Mouse (Mus musculus) naive thymus-derived CD4-positive, alpha-beta T cell, adult 2 months (primary cell): ENCODE measurements at regions not wholly inside any gene's neighbourhood (a gene's known extent, or its start where the extent isn't known, plus 50 kb on each side); places are given as distances from the start of the nearest gene placed in this dataset.
"Not testable (repeated sequence)": the region's sequence is repeated elsewhere in the genome, so short reads cannot be mapped to it uniquely, and the experiment has no call there.

Experiments
- DNase-seq: peaks from one replicate; pipeline ENCODE4 v3.0.0-alpha.2; 2011; ENCODE audit warnings: low read depth

DNA sequence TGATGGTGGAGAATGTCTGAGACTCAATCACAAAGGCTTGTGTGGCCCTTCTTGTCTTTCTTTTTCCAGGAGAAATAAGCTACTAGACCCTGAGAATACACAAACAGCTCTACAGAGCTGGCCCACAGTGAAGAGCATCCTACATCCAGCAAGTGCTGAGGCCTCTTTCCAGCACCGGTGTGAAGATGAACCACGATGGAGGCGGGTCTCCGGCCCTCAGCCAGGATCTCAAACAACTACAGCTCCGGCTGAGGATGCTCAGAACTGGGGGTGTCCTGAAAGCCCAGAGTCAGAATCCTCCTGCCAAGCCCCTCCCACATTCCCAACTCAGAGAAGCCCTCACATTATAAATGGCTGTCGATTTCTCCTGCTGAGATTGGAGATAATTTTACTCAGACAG, 407.9 kb downstream of the Lrig3 start:
- DNase-seq: no peak

DNA sequence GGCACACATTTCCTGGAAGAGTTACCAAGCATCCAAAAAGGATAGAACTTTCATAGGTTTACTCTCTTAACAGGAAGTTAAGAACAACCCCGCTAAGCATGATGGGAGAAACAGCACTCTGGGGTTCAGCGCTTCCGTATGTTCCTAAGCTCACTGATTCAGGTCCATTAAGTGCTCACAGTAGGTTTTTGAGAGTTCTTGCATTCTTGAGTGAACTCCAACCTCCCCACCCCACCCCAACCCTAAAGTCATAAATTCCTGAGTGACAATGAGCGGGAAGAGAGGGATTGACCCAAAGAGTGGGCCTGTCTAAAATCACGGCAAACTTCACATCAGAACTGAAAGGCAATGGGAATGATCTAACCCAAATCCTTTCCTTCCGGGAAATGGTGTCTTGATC, 405.9 kb downstream of the Lrig3 start:
- no peak for DNase-seq

DNA sequence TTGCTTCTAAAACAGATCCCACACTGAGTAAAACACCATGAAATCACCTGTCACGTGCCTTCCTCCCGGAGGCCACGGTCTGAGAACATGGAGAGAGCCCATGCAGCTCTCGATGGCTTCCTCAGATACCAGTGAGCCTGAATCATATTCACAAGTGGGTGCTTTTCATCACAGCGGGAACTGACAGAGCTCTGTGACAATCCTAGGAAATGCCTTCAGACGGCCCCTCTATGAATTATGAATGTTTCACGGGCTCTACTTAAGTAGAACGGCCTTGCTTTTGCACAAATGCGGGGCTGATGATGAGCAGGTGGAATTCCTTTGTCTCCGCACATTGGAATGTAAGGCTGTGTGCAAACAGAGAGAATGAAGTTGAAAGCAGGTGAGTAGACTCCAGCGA, 383.1 kb downstream of the Lrig3 start:
- no peak for DNase-seq

DNA sequence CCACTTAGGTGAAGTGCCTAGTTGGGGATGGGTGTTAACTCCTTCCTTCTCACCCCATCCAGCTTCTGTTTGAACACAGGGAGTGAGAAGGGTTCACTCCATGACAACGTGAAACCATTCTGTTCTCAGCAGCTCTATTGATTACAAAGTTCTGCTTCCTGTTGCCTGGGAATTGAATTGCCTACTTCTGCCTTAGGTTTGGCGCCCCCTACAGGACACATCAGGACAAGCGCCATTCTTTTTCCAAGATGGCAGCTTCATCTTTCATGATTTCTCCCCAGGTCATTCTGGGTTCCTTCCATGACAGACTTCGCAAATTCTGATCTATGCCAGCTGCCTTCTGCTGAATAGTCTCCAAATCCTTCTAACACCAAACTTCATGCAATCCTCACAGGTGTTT, 371.5 kb downstream of the Lrig3 start:
- no peak for DNase-seq

DNA sequence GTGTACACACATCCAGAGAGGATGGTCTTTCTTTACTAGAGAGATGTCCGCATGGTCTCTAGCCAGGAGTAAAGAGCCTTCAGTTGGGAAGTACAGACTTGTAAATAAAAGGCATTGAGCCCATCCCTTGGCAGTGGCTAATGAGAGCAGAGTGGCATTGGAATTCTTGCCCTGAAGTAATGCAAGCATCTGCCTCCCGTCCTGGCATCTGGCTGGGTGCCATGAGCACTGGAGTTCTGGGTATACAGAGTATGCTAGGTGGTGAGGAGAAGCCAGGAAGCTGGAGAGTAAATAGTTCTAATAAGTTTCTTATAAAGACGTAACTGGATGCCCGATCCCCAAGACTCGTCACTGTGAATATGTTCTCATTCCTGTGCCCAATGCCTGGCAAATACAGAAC, 367.8 kb downstream of the Lrig3 start:
- DNase-seq: no peak

DNA sequence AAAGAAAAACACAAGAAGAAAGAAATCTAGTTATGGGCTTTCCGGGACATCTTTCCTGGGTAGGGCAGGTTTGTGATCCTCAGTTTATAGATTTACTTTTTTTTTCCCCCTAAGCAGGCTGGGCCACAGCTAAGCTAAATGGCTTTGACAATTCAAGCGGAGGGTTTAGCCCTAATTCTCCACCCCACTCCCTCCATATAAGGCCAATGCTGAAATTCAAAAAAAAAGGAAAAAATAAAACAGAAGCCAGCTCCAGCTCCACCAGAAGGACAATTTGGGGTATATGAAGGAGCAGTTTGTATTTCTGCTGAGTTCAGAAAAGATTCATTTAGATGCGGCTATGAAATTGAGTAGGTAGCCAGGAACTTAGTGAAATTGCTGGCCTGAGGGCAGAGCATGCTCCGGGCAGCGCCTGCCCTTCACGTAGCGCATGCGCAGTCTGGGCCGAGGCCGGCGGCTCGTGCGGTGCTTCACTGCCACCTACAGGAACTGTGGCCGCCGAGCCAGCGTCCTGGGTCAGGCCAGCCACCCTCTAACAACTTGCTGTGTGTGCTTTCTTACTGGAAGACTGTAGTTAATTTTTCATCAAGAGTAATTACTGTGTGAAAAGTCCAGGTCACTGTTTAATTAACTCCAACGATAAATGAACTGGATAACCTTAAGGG, 364.5 kb downstream of the Lrig3 start:
- DNase-seq: no peak

DNA sequence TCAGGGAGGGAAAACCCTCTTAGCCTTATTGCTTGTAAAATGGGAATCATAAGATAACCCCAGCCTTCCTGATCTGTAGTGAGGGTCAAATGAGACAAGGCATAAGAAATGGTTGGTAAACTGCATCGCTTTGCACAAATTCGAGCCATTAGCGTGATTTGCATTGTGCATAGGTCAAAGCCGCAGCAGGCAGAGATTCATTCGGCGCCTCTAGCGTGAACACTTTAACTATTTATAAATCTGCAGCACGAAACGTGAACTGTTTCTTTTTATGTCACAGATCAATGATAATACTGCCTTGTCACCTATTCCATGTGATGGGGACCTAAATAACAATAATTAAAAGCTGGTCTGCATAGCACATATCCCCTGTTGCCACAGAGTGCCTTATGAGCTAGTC, 354.9 kb downstream of the Lrig3 start:
- DNase-seq: no peak

DNA sequence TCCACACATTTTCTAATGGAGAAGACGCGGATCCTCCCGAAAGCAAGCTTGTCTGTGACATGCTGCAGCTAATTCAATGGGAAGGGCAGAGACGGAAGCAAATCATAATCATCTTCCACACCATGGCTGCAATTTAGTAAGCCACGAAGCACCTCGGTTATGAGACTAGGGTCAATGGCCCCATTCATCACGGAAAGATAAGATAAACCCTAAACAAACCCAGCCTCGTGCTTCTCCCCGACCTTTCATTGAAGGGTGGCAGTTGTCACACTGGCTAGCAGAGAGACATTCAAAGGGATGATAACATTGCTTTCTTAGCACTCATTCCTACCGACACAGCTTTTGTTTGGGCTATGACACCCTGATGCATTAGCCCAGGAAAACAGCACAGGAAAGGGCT, 353.8 kb downstream of the Lrig3 start:
- no peak for DNase-seq

DNA sequence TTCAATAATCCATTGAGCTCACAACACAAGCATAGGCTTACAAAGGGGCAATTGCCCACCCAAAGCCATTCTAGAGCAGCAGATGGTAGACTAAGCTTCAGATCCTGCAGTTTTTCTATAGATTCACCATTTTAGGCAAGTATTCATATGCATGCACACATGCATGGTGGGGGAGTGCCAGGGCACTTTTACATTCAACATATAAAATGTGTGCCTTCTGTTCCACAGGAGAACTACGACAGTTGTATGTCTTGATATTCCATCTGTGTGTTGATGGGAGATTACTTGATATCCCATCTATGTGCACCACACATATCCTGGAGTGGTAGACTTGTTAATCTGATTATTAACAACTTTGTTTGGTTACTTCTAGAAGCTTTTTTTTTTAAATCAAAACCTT, 334.0 kb downstream of the Lrig3 start:
- DNase-seq: no peak

DNA sequence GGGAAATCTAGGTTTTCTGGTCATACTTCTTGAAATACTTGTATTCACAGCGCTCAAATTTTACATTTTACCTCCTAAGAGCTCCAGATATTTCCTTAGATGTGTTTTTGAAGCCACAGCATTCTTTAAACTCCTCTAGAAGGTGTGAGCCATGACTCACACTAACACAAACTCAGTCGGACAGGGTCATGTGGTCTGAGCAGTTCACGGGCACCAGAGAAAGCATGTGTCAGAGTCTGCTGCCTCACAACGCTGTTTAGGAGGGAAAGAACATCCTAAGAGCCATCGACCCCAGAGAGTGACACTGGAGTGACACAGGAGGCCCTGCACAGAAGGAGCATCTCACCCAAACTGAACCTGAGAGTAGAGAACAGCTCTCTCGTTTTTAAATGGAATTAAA, 332.2 kb downstream of the Lrig3 start:
- DNase-seq: no peak

DNA sequence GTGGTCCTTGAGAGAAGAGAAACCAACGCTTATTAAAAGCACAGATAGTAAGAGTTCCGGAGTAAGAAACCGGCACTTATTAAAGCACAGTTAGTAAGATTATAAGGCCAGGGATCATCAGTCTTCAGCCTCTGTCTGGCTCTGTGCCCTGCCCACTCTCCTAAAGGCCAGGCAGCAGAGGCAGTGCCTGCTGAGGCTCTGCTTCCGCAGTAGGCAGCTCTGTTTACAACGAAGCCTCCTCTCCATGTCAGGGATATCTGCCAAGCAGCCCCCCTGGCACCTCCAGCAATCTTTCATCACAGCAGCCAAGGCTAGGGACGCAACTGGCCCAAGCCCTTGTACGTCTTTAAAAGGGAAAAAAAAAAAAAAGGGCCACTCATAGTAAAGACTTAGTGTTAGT, 329.9 kb downstream of the Lrig3 start:
- DNase-seq: no peak

DNA sequence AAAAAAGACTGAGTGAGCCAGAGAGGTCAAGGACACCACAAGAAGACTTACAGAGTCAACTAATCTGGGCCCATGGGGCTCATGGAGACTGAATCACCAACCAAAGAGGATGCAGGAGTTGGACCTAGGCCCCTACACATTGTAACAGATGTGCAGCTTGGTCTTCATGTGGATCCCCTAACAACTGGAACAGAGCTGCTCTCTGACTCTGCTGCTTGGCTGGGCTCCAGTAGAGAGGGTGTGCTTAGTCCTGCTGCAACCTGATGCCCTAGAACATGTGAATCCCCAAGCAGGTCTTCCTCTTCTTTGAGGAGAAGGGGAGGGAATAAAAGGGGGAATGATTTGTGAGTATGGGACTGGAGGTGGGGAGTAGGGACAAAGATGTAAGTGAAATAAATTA, 325.8 kb downstream of the Lrig3 start:
- no peak for DNase-seq

DNA sequence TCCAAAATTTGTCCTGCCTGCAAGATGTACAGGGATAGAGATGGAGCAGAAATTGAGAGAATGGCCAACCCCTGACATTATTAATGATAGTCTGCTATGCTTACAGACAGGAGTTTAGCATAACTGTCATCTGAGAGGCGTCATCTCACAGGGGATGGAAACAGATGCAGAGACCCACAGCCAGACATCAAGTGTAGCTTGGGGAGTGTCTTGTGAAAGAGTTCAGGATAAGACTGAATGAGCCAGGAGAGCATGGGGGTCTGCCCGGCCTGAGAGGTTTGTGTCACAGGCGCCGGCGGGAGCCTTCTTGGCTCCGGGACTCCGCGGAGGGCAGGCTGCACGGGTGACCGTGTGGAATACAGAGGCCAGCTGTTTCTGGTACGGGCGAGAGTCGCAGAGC, 319.1 kb downstream of the Lrig3 start:
- DNase-seq: not testable (repeated sequence)

DNA sequence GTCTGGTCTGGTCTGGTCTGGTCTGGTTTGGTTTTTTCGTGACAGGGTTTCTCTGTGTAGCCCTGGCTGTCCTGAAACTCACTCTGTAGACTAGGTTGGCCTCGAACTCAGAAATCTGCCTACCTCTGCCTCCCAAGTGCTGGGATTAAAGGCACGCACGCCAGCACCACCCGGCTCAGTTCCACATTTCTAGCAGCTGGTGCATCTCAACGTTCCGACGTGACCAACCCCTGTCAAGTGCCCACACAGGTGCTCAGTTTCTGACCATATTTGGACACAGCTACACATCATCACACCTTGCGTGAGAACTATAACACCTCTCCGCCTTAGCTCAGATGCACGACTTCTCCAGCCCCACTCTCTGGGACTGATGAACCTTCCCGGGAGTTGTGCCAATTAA, 304.4 kb downstream of the Lrig3 start:
- DNase-seq: no peak

DNA sequence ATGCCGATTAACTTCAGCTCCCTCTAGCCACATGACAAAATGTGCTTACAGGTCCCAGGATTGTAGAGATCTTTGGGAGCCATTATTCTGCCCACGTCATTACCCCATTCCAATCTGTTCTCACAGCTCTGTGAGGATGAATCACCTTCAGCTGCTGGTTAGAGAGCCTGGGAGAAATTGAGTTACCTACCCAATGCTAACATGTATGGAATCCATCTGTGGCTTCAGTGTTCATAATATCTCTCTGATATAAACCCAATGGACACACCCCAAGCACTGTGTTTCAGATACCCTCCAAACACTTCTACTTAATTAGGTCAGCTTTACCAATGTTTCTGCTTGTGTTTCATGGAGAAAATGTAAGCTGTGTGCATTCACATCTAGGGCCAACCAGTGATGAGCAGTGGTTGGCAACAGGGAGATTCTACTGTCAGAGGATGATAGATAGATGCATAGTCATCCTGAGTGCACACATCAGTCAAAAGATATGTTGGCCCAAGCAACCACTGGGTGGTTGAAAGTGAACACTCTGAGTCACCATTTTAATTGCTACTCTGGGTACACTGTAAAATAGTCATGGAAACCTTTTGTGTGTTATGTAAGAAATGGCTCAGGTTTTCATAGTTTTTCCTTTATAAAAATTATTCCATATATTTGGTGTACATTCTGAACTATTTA, 301.5 kb downstream of the Lrig3 start:
- DNase-seq: no peak

DNA sequence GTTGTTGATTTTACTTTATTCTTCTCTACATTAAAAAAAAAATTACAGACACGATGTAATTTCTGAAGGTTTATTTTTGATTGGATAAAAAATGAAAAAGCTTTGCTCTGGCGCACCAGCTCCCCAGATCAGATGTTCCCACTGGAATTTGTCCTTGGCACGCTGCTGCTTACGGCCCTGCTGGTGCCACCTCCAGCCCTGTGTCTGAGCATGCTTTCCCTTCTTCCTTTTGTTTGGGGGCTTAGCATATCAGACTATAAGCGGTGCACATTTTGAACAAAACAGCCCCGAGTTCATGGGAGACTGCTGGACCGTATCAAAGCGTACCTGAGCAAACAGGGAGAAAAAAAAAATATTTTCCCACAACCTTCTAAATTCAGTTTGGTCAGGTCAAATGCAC, 291.2 kb downstream of the Lrig3 start:
- no peak for DNase-seq

DNA sequence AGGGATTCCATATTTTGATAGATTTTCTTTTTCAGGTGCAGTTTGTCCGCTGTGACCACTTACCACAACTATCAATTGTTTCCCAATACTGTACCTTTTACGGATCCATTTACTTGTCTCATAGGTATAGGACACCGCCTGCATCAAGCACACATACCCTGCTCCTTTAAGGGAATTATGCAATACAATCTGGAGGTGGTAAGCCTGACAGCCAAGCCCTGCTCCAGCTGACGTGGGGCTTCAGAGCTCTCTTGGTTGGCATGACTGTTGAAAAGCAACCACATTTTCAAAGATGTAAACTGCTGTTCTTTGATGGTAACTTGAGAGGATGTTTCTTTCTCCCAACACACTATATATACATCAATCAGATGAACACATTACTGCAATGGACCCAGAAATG, 288.2 kb downstream of the Lrig3 start:
- DNase-seq: no peak

DNA sequence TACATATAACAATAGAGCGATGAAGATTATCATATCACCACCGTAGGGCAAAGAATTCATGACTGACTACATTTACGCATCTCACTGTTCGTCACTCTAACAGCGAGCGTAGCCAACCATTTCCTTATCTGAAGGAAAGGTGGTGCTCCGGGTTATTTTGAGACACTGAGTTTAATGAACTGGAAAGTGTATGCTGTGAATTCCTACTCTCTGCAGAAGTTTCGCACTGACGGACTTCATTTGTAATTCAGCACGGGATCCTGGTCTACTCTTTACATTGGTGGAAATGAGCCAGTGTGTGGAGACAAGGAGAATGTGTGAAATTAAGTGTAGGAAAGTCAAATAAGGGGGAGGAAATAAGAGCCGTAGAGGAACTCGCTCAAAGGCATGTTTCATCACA, 283.2 kb downstream of the Lrig3 start:
- DNase-seq: no peak

DNA sequence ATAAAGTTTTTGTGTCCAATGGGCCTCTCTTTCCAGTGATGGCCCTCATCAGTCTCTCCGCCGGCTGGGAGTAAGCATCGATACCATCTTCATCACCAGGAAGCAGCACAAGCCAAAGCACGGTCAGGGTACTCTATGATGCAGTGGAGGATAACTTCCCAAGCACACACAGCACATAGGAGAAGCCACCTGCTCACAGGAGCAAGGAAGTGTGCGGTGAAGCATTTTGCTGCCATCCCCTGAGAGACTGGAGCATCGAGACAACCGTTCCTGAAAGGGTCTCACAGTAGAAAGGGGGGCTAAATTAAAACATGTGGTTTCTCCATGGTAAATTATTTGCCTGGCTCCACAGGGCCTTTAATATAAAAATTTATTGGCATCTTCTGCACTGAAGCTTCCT, 277.1 kb downstream of the Lrig3 start:
- DNase-seq: no peak

DNA sequence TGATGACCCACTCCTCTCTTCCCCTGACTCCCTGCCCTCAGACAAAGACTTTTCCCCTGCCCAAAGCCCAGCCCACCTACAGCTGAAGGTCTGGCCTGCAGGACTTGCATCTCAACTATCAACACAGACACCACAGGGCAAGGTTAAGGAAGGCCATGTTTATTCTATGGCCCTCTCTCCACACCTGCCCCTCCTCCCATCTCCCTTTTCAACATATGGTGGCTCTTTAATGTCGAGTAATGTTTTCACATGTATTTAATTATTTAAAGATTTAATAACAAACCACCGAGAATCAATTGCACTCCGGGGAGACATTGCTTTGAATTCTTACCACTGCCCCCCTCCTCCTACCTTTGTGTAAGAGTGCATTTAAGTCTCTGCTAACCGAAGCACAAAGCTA, 273.6 kb downstream of the Lrig3 start:
- DNase-seq: no peak
